Mouse (Mus musculus) heart, embryonic 13.5 days (tissue): ENCODE data around the gene Spdye4b. TPM values are rescaled to one million over a fixed set of nuclear protein-coding genes. Genes with fewer than 3 reads are reported as not detected.
"Not testable (repeated sequence)": the region's sequence is repeated elsewhere in the genome, so short reads cannot be mapped to it uniquely, and the experiment has no call there.

Experiments
- ATAC-seq: fragments of 200-750 bp; cut with Nextera tagmentation; 2 replicates; pipeline ENCODE4 v1.8.0; 2017; ENCODE audit warnings: moderate TSS enrichment; ENCODE audit not compliant: insufficient number of reproducible peaks, low FRiP score, low TSS enrichment; ENCODE audit errors: extremely low read depth
- H3K27ac ChIP-seq: fragments of 300-500 bp; sonication (generic); replicated peaks from 2 replicates; pipeline ENCODE4 v1.5.1; 2015; ENCODE audit warnings: moderate library complexity, mild to moderate bottlenecking, inconsistent platforms
- H3K27me3 ChIP-seq: fragments of 300-500 bp; sonication (generic); replicated peaks from 2 replicates; pipeline ENCODE4 v1.6.1; 2015; ENCODE audit warnings: mild to moderate bottlenecking, inconsistent platforms
- H3K36me3 ChIP-seq: fragments of 300-500 bp; sonication (generic); 2 replicates; pipeline ENCODE4 v1.6.1; 2015; ENCODE audit warnings: mild to moderate bottlenecking, inconsistent platforms
- H3K4me1 ChIP-seq: fragments of 300-500 bp; sonication (generic); 2 replicates; pipeline ENCODE4 v1.6.1; 2015; ENCODE audit warnings: inconsistent platforms
- H3K4me2 ChIP-seq: fragments of 300-500 bp; sonication (generic); 2 replicates; pipeline ENCODE4 v1.6.1; 2015; ENCODE audit warnings: inconsistent platforms, mild to moderate bottlenecking, moderate library complexity
- H3K4me3 ChIP-seq: fragments of 300-500 bp; sonication (generic); 2 replicates; pipeline ENCODE4 v1.5.1; 2015; ENCODE audit warnings: moderate library complexity, mild to moderate bottlenecking, inconsistent platforms
- H3K9ac ChIP-seq: fragments of 300-500 bp; sonication (generic); 2 replicates; pipeline ENCODE4 v1.6.1; 2015; ENCODE audit warnings: inconsistent platforms, mild to moderate bottlenecking, moderate library complexity
- H3K9me3 ChIP-seq: fragments of 300-500 bp; sonication (generic); 2 replicates; pipeline ENCODE4 v1.6.1; 2016; ENCODE audit warnings: inconsistent platforms
- WGBS: fragments of 180-500 bp; shearing (Covaris S2); methylation state at CpG from one replicate; pipeline ENCODE4 v1.1.7; 2015; ENCODE audit warnings: mixed read lengths; 5-methylcytosine and 5-hydroxymethylcytosine counted together
- polyA plus RNA-seq: library from polyadenylated mRNA; unstranded; fragments of >200 nt; fragmentation: Nextera tagmentation; extraction: Ambion mirVana; gene quantifications from 2 replicates; pipeline ENCODE4 v1.2.1, GENCODE M21; 2015

Spdye4b gene
- polyA plus RNA-seq, 1 experiment from 2014 or later: not detected

DNA sequence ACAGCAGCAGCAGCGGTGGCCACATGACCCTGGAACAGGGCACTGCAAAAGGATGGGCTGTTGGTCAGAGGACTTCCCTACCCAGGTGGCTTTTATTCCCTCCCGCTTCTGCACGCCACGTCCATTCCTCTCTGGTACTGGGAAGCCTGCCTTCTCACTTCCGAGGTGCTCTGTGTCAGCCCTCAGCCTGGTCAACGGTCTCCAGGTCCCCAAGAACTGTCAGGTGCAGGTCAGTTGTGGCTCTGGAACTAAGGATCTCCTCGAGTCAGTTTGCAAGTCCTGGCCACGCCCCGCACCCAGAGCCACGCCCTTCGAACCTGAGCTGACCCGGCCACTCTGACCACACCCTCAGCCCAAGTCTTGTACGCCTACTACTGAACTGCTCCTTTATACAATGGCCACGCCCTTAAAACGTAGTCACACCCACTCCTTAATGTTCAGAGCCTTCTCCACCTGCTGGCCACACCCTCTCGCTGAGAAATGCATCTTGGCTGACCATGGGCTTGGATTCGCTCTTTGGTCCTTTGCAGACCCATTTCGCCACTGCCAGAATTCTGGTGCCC, 15.2 kb upstream of the Spdye4b start:
- Histone ChIP-seq H3K36me3 (no peaks in the 10 kb centered on the region), H3K4me3 (peak overlapping the region; percentile 18), H3K27ac (no peak overlapping the region), H3K9ac (no peak overlapping the region), H3K9me3 (no peaks in the 10 kb centered on the region), H3K4me2 (peak overlapping the region; percentile 51), H3K4me1 (peaks cover 7% of the 10 kb centered on the region; the same call in 1 of the 2 replicates), H3K27me3 (peaks cover 12% of the 10 kb centered on the region)
- ATAC-seq: peak; percentile 74
- 15% methylated on average over 18 of the region's 18 CpGs for WGBS

DNA sequence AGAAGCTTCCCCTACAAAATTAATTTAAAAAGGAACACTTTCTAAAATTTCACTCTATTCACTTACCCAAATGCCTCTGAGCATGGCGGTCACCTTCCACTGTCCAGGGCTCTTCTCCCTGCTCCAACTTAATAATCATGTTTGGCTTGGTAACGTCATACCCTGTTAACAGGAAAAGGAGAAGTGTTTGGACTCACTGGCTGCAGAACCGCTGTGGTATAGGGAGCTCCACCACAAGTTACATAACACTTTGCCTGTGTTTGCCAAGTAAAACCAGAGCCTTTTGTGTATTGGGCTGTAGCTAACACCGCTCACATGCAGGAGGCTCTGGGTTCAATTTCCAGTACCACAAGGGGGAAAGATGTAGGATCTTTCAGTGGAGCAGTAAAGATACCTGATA, 4.8 kb upstream of the Spdye4b start:
- 92% methylated on average over 4 of the region's 4 CpGs for WGBS
- H3K4me2 ChIP-seq: no peak overlapping the region
- peaks cover 23% of the 10 kb centered on the region for H3K9me3 ChIP-seq
- peaks cover 18% of the 10 kb centered on the region for H3K4me1 ChIP-seq
- H3K9ac ChIP-seq: no peak overlapping the region
- H3K27ac ChIP-seq: no peak overlapping the region
- peaks cover 76% of the 10 kb centered on the region for H3K36me3 ChIP-seq
- ATAC-seq: no peak
- H3K27me3 ChIP-seq: no peaks in the 10 kb centered on the region
- H3K4me3 ChIP-seq: no peak overlapping the region

DNA sequence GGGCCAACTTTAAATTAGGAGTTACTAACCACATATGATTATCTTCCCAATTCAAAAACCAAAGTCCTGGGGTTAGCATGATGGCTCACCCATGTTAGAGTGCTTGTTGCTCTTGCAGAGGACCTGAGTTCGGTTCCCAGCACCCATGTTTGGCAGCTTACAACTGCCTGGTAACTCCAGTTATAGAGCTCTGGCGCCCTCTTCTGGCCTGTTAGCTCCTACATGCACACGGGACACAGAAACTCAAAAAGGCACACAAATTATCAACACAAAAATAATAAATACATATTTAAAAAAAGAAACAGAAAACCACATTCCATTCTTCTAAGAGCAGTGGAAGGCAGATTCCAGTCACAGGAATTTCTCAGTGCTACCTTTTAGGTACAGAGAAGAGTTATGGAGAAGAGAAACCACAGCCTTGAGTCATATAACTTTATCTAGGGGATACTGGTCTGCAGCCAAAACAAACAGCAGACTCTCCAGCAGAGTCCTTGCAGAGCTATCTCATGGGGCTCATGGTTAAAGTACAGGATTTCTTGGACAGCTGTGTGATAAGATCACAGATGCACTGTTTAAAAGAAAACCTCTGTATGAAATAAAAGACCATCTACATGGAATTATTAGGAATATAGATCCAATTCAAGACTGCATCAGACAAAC, 3.1 kb upstream of the Spdye4b start:
- 81% methylated on average over 3 of the region's 3 CpGs for WGBS
- no peak for ATAC-seq
- Histone ChIP-seq H3K4me1 (peaks cover 18% of the 10 kb centered on the region), H3K27me3 (no peaks in the 10 kb centered on the region), H3K4me2 (no peak overlapping the region), H3K4me3 (no peak overlapping the region), H3K27ac (no peak overlapping the region), H3K9ac (no peak overlapping the region), H3K36me3 (peaks cover 59% of the 10 kb centered on the region), H3K9me3 (peaks cover 22% of the 10 kb centered on the region)

DNA sequence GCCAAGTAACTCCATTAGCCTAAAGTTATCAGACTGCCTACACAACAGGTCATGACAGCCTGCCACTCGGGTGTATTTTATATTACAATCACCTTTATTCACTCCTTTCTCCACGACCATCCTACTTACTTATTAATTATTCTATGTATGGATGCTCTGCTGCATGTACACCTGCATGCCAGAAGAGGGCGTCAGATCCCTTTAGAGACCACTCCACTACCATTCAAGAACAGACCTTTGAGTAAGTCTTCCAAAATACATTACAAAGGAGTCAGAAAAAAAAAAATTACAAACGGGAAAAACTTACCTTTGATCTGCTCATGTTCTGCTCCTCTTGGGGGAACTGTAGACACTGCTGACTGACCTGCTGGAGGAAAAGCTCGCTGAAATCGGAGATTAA, 1.6 kb upstream of the Spdye4b start:
- WGBS: 42% methylated on average over 6 of the region's 6 CpGs
- H3K4me3 ChIP-seq: no peak overlapping the region
- peaks cover 18% of the 10 kb centered on the region for H3K4me1 ChIP-seq
- peak overlapping the region; percentile 82 for H3K4me2 ChIP-seq
- ATAC-seq: no peak
- H3K27ac ChIP-seq: no peak overlapping the region
- H3K9ac ChIP-seq: no peak overlapping the region
- no peaks in the 10 kb centered on the region for H3K27me3 ChIP-seq
- H3K36me3 ChIP-seq: peaks cover 44% of the 10 kb centered on the region
- peaks cover 7% of the 10 kb centered on the region for H3K9me3 ChIP-seq

DNA sequence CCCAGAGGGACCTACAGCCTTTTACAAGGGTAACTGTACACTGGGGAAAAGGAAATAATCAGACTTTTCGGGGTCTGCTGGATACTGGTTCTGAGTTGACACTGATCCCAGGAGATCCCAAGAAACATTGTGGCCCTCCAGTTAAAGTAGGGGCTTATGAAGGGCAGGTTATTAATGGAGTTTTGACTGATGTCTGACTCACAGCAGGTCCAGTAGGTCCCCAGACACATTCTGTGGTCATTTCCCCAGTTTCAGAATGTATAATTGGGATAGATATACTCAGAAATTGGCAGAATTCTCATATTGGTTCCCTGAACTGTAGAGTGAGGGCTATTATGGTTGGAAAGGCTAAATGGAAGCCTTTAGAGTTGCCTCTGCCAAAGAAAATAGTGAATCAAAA, 7.2 kb downstream of the Spdye4b start:
- not testable (repeated sequence) for H3K9ac ChIP-seq, ATAC-seq, H3K27ac ChIP-seq, H3K9me3 ChIP-seq, H3K27me3 ChIP-seq, H3K4me3 ChIP-seq, H3K36me3 ChIP-seq, H3K4me1 ChIP-seq, H3K4me2 ChIP-seq
- 71% methylated on average over 1 of the region's 1 CpGs for WGBS

DNA sequence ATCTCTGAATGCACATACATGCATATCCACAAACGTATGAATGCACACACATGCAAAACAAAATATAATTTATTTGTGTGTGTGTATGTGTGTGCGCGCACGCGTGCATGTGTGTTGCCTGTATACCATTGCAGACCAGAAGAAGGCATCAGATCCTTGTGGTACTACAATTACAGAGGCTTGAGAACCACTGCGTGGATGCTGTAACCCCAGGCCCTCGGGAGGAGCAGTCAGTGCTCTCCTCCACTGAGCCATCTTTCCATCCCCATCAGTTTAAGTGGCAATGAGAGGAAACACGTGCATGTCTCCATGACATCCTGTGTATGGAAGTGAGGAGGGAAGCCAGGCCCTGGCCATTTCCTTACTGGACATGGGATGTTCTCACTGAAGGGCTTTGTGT, 12.0 kb downstream of the Spdye4b start:
- H3K4me1 ChIP-seq: no peaks in the 10 kb centered on the region
- peaks cover 15% of the 10 kb centered on the region; the same call in 1 of the 2 replicates for H3K27me3 ChIP-seq
- WGBS: 85% methylated on average over 8 of the region's 8 CpGs
- no peak for ATAC-seq
- no peak overlapping the region for H3K4me2 ChIP-seq
- no peaks in the 10 kb centered on the region for H3K9me3 ChIP-seq
- H3K9ac ChIP-seq: no peak overlapping the region
- H3K4me3 ChIP-seq: no peak overlapping the region
- no peak overlapping the region for H3K27ac ChIP-seq
- no peaks in the 10 kb centered on the region for H3K36me3 ChIP-seq

DNA sequence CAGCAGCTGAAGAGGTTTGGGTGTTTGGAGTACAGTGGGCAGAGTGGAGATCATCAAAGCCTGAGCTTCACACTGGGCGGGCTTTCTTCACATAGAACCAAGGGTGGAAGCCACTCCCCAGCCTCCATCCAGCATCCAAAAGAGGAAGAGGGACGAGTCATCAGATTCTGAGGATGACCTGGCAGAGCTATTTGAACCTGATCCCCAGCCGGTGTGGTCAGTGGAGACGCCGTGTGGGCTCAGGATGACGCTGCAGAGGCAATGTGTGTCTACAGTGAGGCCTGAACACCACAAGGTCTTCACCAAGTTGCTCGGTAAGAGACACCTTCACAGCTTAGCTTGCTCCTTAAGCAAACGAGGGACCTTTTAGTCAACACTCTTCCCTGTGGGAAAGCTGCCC, 13.9 kb downstream of the Spdye4b start:
- not testable (repeated sequence) for ATAC-seq, H3K36me3 ChIP-seq, H3K9me3 ChIP-seq, H3K4me2 ChIP-seq, H3K4me3 ChIP-seq, H3K4me1 ChIP-seq, H3K27ac ChIP-seq, H3K9ac ChIP-seq
- 57% methylated on average over 8 of the region's 8 CpGs for WGBS
- peaks cover 15% of the 10 kb centered on the region; the same call in 1 of the 2 replicates for H3K27me3 ChIP-seq

DNA sequence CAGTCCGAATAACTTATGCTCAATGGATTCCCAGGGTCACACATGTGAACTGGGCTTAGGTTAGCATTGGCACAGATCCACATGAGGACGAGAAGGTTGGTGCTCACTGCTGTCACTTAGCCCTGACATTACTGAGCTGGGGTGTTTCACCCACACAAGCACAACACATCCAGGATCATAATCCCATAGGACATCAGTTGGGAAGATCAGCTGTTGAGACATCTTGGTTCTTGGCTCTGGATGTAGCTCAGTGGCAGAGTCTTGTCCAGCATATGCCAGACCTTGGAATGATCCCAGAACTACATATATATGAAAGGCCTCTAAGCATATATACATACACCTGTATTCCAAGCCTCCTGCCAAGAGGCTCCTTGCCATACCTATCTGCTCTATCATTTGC, 14.3 kb downstream of the Spdye4b start:
- no peak for ATAC-seq
- 71% methylated on average over 2 of the region's 2 CpGs for WGBS

DNA sequence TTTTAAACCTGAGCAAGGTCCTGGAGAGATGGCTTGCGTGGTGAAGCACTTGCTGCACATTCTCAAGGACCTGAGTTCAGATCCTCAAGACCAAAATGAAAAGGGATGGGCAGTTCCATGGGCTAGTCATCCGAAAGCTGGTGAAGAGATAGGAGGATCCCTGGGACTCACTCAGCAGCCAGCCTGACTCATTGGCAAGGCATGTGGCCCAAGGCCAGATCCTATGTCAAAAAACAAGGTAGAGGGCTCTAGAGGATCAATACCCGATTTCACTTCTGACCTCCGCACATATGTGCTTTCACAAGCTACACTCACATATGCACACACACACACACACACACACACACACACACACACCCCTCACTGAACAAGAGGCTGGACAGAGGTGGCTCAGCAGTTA, 15.7 kb downstream of the Spdye4b start:
- Histone ChIP-seq H3K27me3 (peaks cover 13% of the 10 kb centered on the region; the same call in 1 of the 2 replicates), H3K4me2 (no peak overlapping the region), H3K36me3 (no peaks in the 10 kb centered on the region), H3K4me1 (no peaks in the 10 kb centered on the region), H3K4me3 (no peak overlapping the region), H3K9me3 (no peaks in the 10 kb centered on the region), H3K27ac (no peak overlapping the region), H3K9ac (no peak overlapping the region)
- no peak for ATAC-seq
- 73% methylated on average over 4 of the region's 4 CpGs for WGBS

More for the DNA sequence above, 14.3 kb downstream of the Spdye4b start:
- Histone ChIP-seq H3K9me3 (no peaks in the 10 kb centered on the region), H3K27me3 (peaks cover 15% of the 10 kb centered on the region; the same call in 1 of the 2 replicates), H3K36me3 (no peaks in the 10 kb centered on the region), H3K4me3 (no peak overlapping the region), H3K9ac (no peak overlapping the region), H3K4me2 (no peak overlapping the region), H3K4me1 (no peaks in the 10 kb centered on the region), H3K27ac (no peak overlapping the region)

DNA sequence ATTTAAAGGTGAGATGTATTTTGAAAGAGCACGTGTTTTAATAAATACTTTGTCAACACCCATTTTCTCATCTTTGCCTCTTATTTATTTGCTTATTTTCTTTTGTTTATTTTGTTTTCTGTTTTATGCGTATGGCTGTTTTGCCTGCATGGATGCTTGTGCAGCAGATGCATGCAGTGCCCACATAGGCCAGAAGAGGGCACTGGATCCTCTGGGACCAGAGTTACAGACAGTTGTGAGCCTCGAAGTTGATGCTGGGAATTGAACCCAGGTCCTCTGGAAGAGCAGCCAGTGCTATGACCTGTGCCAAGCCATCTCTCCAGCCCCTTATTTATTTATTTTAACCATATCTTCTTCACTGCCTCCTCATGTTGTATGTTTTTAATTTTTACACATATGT, 24.2 kb downstream of the Spdye4b start:
- ATAC-seq: no peak
- 67% methylated on average over 3 of the region's 3 CpGs for WGBS
- H3K9ac ChIP-seq: no peak overlapping the region

DNA sequence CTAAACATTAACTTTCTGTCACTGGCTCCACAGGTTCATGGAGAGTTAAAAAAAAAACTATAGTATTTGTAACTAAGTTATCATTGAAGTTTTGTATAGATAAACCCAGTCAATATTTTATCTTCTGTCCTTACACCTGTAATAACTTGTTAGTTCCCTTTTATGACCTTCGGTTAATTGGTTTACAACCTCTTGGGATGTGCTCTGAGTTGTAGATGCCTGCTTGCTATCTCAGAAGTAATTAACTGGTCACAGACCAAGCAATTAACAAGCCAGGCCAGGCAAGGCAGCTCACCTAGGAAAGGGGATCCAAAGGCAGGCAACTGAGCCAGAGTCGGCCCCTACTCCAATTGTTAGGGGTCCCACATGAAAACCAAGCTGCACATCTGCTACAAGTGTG, 33.0 kb downstream of the Spdye4b start:
- no peak overlapping the region for H3K4me2 ChIP-seq
- H3K27ac ChIP-seq: no peak overlapping the region
- peaks cover 1% of the 10 kb centered on the region; the same call in 1 of the 2 replicates for H3K9me3 ChIP-seq
- H3K27me3 ChIP-seq: peaks cover 3% of the 10 kb centered on the region; the same call in 1 of the 2 replicates
- no peaks in the 10 kb centered on the region for H3K36me3 ChIP-seq
- H3K9ac ChIP-seq: no peak overlapping the region
- no peaks in the 10 kb centered on the region for H3K4me1 ChIP-seq
- no peak overlapping the region for H3K4me3 ChIP-seq
- ATAC-seq: no peak
- WGBS: 85% methylated on average over 2 of the region's 2 CpGs

More for the DNA sequence above, 24.2 kb downstream of the Spdye4b start:
- no peak overlapping the region for H3K4me3 ChIP-seq
- no peaks in the 10 kb centered on the region for H3K27me3 ChIP-seq
- H3K4me1 ChIP-seq: no peaks in the 10 kb centered on the region
- no peak overlapping the region for H3K27ac ChIP-seq
- peaks cover 21% of the 10 kb centered on the region; the same call in 1 of the 2 replicates for H3K9me3 ChIP-seq
- no peaks in the 10 kb centered on the region for H3K36me3 ChIP-seq
- no peak overlapping the region for H3K4me2 ChIP-seq

DNA sequence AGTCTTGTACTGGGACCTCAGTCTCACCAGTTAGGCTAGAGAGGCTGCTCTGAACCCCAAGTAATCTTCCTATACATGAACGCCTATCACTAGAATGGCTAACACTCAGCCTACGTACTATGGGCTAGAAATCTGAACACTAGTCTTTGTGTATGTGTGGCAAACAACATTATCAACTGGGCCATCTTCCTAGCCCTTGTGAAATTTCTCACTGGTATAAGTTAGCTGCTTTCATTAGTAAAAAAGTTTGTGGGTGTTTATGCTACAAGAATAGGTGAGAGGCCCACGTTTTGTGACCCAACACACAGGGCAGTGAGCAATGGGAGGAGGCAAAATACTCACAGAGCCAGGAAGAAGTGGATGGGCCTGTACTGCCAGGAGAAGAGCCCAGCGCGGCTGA, 40.2 kb downstream of the Spdye4b start:
- H3K36me3 ChIP-seq: no peaks in the 10 kb centered on the region
- H3K4me1 ChIP-seq: no peaks in the 10 kb centered on the region
- no peak overlapping the region for H3K4me3 ChIP-seq
- H3K9me3 ChIP-seq: no peaks in the 10 kb centered on the region
- no peak overlapping the region for H3K27ac ChIP-seq
- H3K9ac ChIP-seq: no peak overlapping the region
- no peak for ATAC-seq
- H3K27me3 ChIP-seq: no peaks in the 10 kb centered on the region
- WGBS: 74% methylated on average over 5 of the region's 5 CpGs
- no peak overlapping the region for H3K4me2 ChIP-seq
